Mouse (Mus musculus) NIH3T3 (cell line): Measurements from ENCODE around the gene 2210011C24Rik.
A peak's percentile ranks its signal among the peaks of the same experiment; 100 is the strongest.
"Not testable (repeated sequence)": the region's sequence is repeated elsewhere in the genome, so short reads cannot be mapped to it uniquely, and the experiment has no call there.

Experiments
- DNase-seq: peaks from one replicate; pipeline ENCODE4 v3.0.0-alpha.2; 2012; ENCODE audit warnings: low read depth

Gene 2210011C24Rik

GRCm38 (mm10) chr8:83992488-83992887, 19.5 kb downstream of the 2210011C24Rik start:
- DNase-seq: no peak

GRCm38 (mm10) chr8:83990170-83990569, 21.8 kb downstream of the 2210011C24Rik start:
- DNase-seq: no peak

- DNase-seq: no peak
These were observed 22.7 kb downstream of the 2210011C24Rik start for GRCm38 (mm10) chr8:83989243-83989642.

GRCm38 (mm10) chr8:83983222-83983621, 28.7 kb downstream of the 2210011C24Rik start:
- DNase-seq: not testable (repeated sequence)

GRCm38 (mm10) chr8:83982449-83982848, 29.5 kb downstream of the 2210011C24Rik start:
- no peak for DNase-seq

- DNase-seq: no peak
These were observed 30.4 kb downstream of the 2210011C24Rik start for GRCm38 (mm10) chr8:83981533-83981932.

- no peak for DNase-seq
These were observed 31.1 kb downstream of the 2210011C24Rik start for GRCm38 (mm10) chr8:83980845-83981244.

- DNase-seq: no peak
These were observed 31.7 kb downstream of the 2210011C24Rik start for GRCm38 (mm10) chr8:83980250-83980649.

GRCm38 (mm10) chr8:83978200-83978599, 33.8 kb downstream of the 2210011C24Rik start:
- DNase-seq: no peak

GRCm38 (mm10) chr8:83977646-83978045, 34.3 kb downstream of the 2210011C24Rik start:
- DNase-seq: no peak

- no peak for DNase-seq
These were observed 35.1 kb downstream of the 2210011C24Rik start for GRCm38 (mm10) chr8:83976779-83977350.

- DNase-seq: peak; percentile 32
These were observed 35.8 kb downstream of the 2210011C24Rik start for GRCm38 (mm10) chr8:83976101-83976630.

- no peak for DNase-seq
These were observed 37.5 kb downstream of the 2210011C24Rik start for GRCm38 (mm10) chr8:83974521-83974920.

- DNase-seq: no peak
These were observed 38.6 kb downstream of the 2210011C24Rik start for GRCm38 (mm10) chr8:83973161-83974031.

- peak; percentile 98 for DNase-seq
These were observed 39.5 kb downstream of the 2210011C24Rik start, which contains the start of gene Prkaca for GRCm38 (mm10) chr8:83972150-83973120. Gene Prkaca (plus strand): TSS chr8:83972993.

- DNase-seq: no peak
These were observed 40.3 kb downstream of the 2210011C24Rik start for GRCm38 (mm10) chr8:83971661-83972060.

GRCm38 (mm10) chr8:83971121-83971520, 40.9 kb downstream of the 2210011C24Rik start:
- no peak for DNase-seq

- DNase-seq: no peak
These were observed 44.3 kb downstream of the 2210011C24Rik start for GRCm38 (mm10) chr8:83967701-83968100.

- peak; percentile 71 for DNase-seq
These were observed 47.8 kb downstream of the 2210011C24Rik start for GRCm38 (mm10) chr8:83964015-83964765.
